Mouse (Mus musculus) mesoderm, embryonic 11.5 days (tissue): ENCODE data around the gene Mta2.

Source experiments
- DNase-seq: peaks from one replicate; pipeline ENCODE4 v3.0.0-alpha.2; 2012; ENCODE audit warnings: low read depth, low spot score

The Mta2 gene

DNA sequence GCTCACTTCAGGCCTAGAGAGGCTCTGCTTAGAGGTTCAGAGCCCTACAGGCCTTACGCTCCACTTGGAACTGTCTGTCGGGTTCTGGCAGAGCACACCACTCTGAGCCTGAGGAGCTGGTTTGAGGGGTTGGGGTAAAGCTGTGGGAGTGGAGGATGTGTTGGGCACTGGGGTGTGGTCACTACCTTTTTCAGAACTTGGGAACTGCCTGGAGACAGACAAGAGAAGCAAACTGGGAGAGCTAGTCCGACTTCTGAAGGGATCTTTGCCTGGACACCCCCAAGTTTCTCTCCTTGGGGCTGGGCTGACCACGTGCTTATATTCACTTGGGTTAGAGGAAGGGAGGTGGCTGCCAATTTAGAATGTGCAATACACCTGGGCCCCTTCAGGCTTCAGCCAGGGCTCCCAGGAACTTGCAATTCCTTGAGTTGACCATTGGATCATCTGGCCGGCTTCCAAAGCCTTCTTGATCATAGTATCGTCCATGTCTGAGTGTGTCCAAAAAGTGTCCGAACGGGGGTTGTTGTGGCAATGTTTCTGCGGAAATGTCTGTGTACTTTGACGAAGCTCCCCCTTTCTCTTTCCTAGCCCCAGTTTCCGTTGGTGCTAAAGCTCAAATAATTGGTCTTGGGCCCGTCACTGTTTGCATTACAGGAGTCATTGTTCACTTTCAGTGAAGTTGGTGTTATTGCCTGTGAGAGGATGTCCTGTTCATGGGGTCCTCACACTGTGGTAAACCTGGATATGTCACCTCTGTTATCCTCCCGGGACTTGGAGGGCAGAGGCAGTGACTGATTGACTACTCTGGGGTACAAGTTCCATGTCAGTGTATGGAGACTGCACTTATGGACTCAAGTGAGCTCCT, 50.4 kb downstream of the Mta2 start:
- no peak for DNase-seq

DNA sequence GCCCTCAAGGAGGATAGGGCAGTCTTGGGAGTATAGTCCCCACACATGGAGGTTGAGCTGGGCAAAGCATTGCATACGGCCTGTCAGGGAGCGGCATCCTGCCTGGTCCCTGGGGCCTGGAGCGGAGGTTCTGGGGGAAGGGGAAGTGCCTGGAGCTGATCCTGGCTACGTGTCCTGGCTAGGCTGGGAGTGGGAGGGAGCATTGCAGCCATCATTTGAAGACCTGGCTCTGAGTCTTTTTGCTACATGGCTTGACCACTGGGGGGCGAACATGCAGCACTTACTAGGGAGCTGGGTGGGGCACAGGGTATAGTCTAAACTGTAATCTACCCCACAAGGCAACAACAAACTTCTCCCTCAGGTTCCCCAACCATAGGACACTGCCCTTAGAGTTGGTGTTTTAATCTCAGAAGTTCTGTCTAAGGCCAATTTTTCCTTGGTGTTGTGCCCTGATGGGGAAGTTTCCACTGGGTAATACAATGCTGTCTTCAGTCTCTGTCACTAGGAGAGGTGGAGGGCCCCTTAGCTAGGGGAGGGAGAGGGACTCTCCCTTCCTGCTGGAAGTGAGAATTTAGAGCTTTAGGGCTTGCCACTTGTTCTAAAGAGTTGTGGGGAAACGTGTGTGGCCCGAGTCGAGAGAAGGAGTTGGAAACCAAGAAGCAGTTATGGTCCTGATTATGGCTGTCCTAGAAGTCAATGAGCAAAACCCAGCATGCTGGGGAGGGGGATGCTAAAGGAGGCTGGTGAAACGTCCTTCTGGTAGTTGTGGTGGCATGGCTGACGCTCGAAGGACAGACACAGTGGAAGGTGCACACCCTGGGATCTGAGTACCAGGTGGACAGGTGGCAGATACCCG, 51.3 kb downstream of the Mta2 start:
- peak; percentile 71 for DNase-seq

DNA sequence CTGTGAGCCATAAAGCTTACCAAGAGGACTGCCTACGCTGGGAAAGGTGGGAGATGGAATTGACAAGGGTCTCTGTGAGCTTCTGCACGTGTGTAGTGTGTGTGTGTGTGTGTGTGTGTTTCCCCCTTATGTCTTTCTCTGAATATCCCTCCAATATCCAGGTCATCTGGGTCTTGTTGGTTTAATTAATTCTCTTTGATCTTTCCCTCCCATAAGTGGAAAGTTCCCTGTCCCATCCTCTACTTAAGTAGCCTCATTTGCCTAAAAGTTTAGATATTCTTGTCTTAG, 51.9 kb downstream of the Mta2 start:
- DNase-seq = no peak

DNA sequence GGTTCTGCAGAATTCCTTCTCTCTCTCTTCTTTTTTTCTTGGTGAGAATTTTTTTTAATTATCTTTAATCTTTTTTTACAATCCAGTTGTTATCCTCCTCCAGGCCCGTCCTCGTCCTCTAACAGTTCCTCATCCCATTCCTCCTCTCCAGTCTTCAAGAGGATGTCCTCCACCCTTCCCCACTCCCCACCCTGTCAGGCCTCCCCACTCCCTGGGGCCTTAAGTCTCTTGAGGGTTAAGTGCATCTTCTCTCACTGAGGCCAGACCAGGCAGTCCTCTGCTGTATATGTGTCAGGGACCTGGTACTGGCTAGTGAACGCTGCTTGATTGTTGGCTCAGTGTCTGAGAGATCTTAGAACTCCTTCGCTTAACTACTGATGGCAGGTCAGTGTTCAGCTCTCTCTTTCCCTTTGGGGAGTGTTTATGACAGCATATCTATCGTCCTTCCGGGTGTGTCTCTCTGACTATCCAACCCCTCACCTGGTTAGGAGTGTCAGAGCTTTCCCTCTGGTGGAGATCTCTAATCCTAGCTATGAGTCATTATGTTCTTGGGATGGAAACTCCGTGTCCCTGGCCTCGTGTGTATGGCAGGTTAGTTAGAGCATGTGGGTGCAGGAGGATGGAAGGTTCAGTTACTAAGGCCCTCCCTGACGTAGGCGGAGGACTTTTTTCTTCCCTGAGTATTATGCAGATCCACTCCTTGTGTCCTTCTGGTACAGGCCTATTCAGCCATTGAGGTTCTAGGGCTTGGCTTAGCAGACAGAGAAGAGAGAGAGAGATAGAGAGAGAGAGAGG, 53.3 kb downstream of the Mta2 start:
- no peak for DNase-seq

DNA sequence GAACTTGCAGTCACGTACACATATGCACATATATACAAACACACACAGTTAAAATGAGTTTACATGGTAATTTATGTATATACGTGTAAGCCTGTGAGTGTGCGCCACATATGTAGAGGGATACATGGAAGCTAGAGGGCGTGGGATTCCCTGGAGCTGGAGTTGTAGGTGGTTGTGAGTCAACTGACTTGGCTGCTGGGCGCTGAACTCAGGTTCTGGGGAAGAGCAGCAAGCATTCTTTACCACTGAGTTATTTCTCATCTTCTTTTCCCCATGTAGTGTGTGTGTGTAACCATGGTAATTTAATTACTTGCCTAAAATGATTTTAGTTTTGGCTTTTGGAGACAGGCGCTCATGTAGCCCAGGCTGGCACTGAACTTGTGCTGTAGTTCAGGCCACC, 54.9 kb downstream of the Mta2 start:
- no peak for DNase-seq

DNA sequence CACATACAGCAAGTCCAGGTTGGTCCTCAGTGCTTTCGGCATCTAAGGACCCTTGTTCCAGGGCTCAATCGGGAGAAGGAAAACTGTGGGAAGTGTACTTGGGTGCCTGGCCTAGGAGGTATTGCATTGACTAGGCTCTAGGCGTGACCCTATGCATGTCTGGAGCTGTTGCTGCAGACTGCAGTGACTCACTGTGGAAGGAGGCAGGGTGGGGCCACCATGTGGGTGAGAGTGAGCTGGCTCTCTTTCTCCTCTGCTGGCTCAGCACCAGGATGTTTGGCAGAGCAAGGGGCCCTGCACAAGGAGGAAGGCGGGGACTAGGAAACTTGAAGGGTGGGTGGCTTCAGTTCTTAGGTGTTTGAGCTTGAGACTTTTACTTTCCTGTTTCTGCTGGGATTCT, 55.9 kb downstream of the Mta2 start:
- no peak for DNase-seq

DNA sequence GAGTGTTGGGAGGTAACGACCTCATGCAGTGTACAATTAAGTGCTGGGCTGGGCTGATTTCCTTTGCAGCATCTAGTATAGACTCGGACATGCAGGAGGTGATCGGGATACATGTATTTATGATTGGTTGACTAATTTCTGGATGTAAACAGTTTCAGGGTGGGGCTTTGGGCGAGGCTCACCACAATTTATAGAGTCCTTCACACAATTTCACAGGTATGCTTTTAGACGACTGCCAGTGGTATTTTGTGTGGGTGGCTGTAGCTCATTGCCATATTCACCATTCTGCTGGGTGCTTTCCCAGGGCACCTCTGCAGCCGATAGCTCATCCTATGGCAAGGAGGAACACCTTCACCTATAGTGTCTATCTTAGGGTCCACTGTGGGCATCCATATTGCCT, 56.9 kb downstream of the Mta2 start:
- no peak for DNase-seq

DNA sequence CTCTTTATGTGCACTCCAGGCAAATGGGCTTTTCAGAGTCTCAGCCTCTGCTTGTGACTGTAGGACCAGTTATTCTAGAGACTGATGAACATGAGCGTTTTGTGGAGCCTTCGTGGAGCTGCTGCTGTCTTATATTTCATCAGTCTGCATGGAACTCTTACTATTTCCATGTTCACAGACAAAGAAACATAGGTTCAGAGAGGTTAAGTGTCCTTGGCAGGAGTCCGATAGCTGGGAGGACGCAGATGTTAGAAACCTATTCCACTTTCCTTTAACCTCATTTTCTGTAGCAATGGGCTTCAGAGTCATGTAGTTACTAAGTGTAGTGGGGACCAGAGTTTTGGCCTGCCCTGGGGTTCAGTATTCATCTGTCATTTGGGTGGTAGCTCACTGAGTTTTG, 57.5 kb downstream of the Mta2 start:
- no peak for DNase-seq
